Mouse (Mus musculus) myocyte (in vitro differentiated cells): ENCODE results near the gene Zfp398.
A peak's percentile ranks its signal among the peaks of the same experiment; 100 is the strongest.

Experiments used
- CEBPB ChIP-seq: IDR thresholded peaks from 2 replicates; pipeline ENCODE4 v1.6.1; 2011; ENCODE audit warnings: mild to moderate bottlenecking, moderate library complexity; ENCODE audit not compliant: poor library complexity, insufficient read depth, severe bottlenecking
- E2F4 ChIP-seq: IDR thresholded peaks from one replicate; pipeline ENCODE4 v1.6.1; 2011; ENCODE audit warnings: mild to moderate bottlenecking, control low read depth, moderate library complexity; ENCODE audit not compliant: insufficient read depth
- MAX ChIP-seq: IDR thresholded peaks from one replicate; pipeline ENCODE4 v1.6.1; 2011; ENCODE audit warnings: low read depth, mild to moderate bottlenecking, control low read depth
- MYOD1 ChIP-seq, 3 experiments: IDR thresholded peaks; one replicate each; pipeline ENCODE4 v1.6.1; 2011; ENCODE audit warnings: control low read depth in 2 of 3, low read depth in 2 of 3, mild to moderate bottlenecking in 2 of 3, moderate library complexity in 1 of 3; ENCODE audit not compliant: insufficient read length in 2 of 3, control insufficient read depth in 1 of 3
- MYOG ChIP-seq, 3 experiments: IDR thresholded peaks; one replicate each; pipeline ENCODE4 v1.6.1; 2011; ENCODE audit warnings: control low read depth in 2 of 3, low read depth in 2 of 3, mild to moderate bottlenecking in 2 of 3; ENCODE audit not compliant: insufficient read length in 2 of 3, control insufficient read depth in 1 of 3, insufficient read depth in 1 of 3
- POLR2A ChIP-seq: IDR thresholded peaks from one replicate; pipeline ENCODE4 v1.6.1; 2011; ENCODE audit warnings: low read depth, mild to moderate bottlenecking, control low read depth, moderate library complexity; ENCODE audit not compliant: insufficient read length
- POLR2AphosphoS2 ChIP-seq: IDR thresholded peaks from one replicate; pipeline ENCODE4 v1.6.1; 2011; ENCODE audit warnings: low read depth, control low read depth; ENCODE audit not compliant: insufficient read length
- SRF ChIP-seq: IDR thresholded peaks from one replicate; pipeline ENCODE4 v1.6.1; 2011; ENCODE audit warnings: low read depth; ENCODE audit not compliant: control insufficient read depth, insufficient read length
- TCF12 ChIP-seq: IDR thresholded peaks from one replicate; pipeline ENCODE4 v1.6.1; 2011; ENCODE audit warnings: mild to moderate bottlenecking, control low read depth; ENCODE audit not compliant: poor library complexity, insufficient read depth, severe bottlenecking
- USF1 ChIP-seq: IDR thresholded peaks from one replicate; pipeline ENCODE4 v1.6.1; 2011; ENCODE audit warnings: low read depth, mild to moderate bottlenecking, control low read depth, moderate library complexity

DNA sequence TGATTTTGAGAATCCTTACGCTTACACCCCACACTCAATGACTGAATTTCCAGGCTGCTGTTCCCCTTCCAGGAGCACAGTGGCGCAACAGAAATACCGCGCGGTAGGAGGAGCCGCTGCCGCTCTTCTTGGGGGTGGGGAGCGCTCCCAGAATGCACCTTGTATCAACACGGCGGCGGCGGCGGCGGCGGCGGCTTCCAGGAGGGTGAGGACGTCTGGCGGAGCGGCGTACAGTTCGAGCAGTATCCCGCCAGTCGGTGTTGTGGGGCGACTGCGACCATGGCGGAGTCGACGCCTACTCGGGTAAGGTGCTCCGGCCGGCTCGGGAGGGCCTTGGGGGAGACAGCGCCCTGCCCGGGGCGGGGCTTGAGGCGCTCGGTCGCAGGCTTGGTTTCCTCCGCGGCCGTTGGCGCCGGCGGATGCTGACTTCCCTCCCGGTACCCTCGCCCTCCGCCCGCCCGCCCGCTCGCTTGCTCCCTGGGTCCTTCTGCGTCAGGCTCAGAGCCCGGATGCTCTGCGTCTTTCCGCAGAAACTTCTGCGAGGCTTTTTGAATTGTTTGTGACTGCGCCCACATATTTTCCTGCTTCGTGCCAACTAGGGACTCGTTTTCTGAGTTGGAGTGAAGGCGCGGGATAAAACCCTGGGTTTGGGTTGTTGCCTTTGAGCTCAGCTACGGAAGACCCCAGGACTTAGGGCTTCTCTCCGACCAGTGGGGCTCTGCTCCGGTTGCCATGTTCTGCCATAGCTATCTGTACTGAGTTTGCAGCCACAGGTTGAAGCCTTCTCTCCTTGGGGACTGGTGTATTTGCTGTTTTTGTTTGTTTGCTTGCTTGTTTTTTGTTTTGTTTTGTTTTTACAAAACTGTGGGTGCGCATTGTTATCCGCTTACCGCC is 85.2 kb downstream of the Zfp398 start, which contains the start of gene Zfp212:
- TF ChIP-seq POLR2A, result peak; percentile 91
- TF ChIP-seq TCF12, result no peak
- TF ChIP-seq SRF, result no peak
- TF ChIP-seq CEBPB, result no peak
- no peak for TF ChIP-seq USF1
- TF ChIP-seq MYOD1 (IDR thresholded peaks at IDR 0.05; ENCODE audit: control insufficient read depth in 1 of 3, insufficient read length in 2 of 3, low read depth in 2 of 3), result no peak
- TF ChIP-seq MAX, result no peak
- TF ChIP-seq POLR2AphosphoS2, result peak; percentile 94
- TF ChIP-seq MYOG (IDR thresholded peaks at IDR 0.05; ENCODE audit: control insufficient read depth in 1 of 3, insufficient read depth in 1 of 3, insufficient read length in 2 of 3, low read depth in 2 of 3), result no peak
- TF ChIP-seq E2F4, result no peak
